Mouse (Mus musculus): Measurements from ENCODE around the gene Pik3ap1. TPM values are rescaled to one million over a fixed set of nuclear protein-coding genes. Genes with fewer than 3 reads are reported as not detected.

Pik3ap1 gene
- polyA plus RNA-seq, 2 experiments, result 1.8 to 3.1 TPM

GRCm38 (mm10) chr19:41417995-41418394 lies 33.1 kb upstream of the Pik3ap1 start:
- 63% methylated on average over 5 of the region's 5 CpGs for WGBS
- no peak for DNase-seq (ENCODE audit: low spot score)

GRCm38 (mm10) chr19:41416201-41416600 lies 31.3 kb upstream of the Pik3ap1 start:
- H3K36me3 ChIP-seq (ENCODE audit: control insufficient read depth, insufficient read depth, low read length), result no peaks in the 10 kb centered on the region
- H3K4me1 ChIP-seq (ENCODE audit: control insufficient read depth, insufficient read depth, low read length), result no peaks in the 10 kb centered on the region
- no peak for TF ChIP-seq POLR2A (IDR thresholded peaks at IDR 0.05; ENCODE audit: borderline replicate concordance, extremely low read depth, insufficient read depth, insufficient read length)
- 40% methylated on average over 10 of the region's 10 CpGs for whole genome bisulfite sequencing
- no peak for DNase-seq (ENCODE audit: low spot score)
- H3K4me2 ChIP-seq (replicated peaks; ENCODE audit: low read depth, low read length, severe bottlenecking), result no peak overlapping the region
- H3K27me3 ChIP-seq (ENCODE audit: control insufficient read depth, insufficient read depth, low read length), result no peaks in the 10 kb centered on the region
- H3K4me3 ChIP-seq (replicated peaks; ENCODE audit: low read length), result no peak overlapping the region
- H3K9ac ChIP-seq (ENCODE audit: low read depth, low read length, severe bottlenecking), result no peak overlapping the region
- H3K9me3 ChIP-seq (ENCODE audit: control insufficient read depth, low read length), result no peaks in the 10 kb centered on the region
- H3K27ac ChIP-seq (replicated peaks; ENCODE audit: low read depth, low read length), result no peak overlapping the region
- no peak for ATAC-seq (ENCODE audit: low FRiP score, low read depth)

More at GRCm38 (mm10) chr19:41417995-41418394, 33.1 kb upstream of the Pik3ap1 start:
- H3K9me3 ChIP-seq (ENCODE audit: control insufficient read depth, low read length), result no peaks in the 10 kb centered on the region
- no peak overlapping the region for H3K4me3 ChIP-seq (replicated peaks; ENCODE audit: low read length)
- H3K36me3 ChIP-seq (ENCODE audit: control insufficient read depth, insufficient read depth, low read length), result no peaks in the 10 kb centered on the region
- H3K4me2 ChIP-seq (replicated peaks; ENCODE audit: low read depth, low read length, severe bottlenecking), result no peak overlapping the region
- H3K27ac ChIP-seq (replicated peaks; ENCODE audit: low read depth, low read length), result no peak overlapping the region
- no peak for TF ChIP-seq POLR2A (IDR thresholded peaks at IDR 0.05; ENCODE audit: borderline replicate concordance, extremely low read depth, insufficient read depth, insufficient read length)
- H3K4me1 ChIP-seq (ENCODE audit: control insufficient read depth, insufficient read depth, low read length), result no peaks in the 10 kb centered on the region
- no peak overlapping the region for H3K9ac ChIP-seq (ENCODE audit: low read depth, low read length, severe bottlenecking)
- H3K27me3 ChIP-seq (ENCODE audit: control insufficient read depth, insufficient read depth, low read length), result no peaks in the 10 kb centered on the region
- ATAC-seq (ENCODE audit: low FRiP score, low read depth), result no peak

GRCm38 (mm10) chr19:41402603-41403002 lies 17.7 kb upstream of the Pik3ap1 start:
- Histone ChIP-seq H3K27ac (replicated peaks; ENCODE audit: low read depth, low read length) (no peak overlapping the region), H3K4me2 (replicated peaks; ENCODE audit: low read depth, low read length, severe bottlenecking) (no peak overlapping the region), H3K9ac (ENCODE audit: low read depth, low read length, severe bottlenecking) (no peak overlapping the region), H3K4me3 (replicated peaks; ENCODE audit: low read length) (no peak overlapping the region), H3K36me3 (ENCODE audit: control insufficient read depth, insufficient read depth, low read length) (no peaks in the 10 kb centered on the region), H3K27me3 (ENCODE audit: control insufficient read depth, insufficient read depth, low read length) (no peaks in the 10 kb centered on the region), H3K4me1 (ENCODE audit: control insufficient read depth, insufficient read depth, low read length) (no peaks in the 10 kb centered on the region), H3K9me3 (ENCODE audit: control insufficient read depth, low read length) (no peaks in the 10 kb centered on the region)
- ATAC-seq (ENCODE audit: low FRiP score, low read depth) (no peak), DNase-seq (ENCODE audit: low spot score) (no peak)
- TF ChIP-seq POLR2A (IDR thresholded peaks at IDR 0.05; ENCODE audit: borderline replicate concordance, extremely low read depth, insufficient read depth, insufficient read length), result no peak
- WGBS, result 80% methylated on average over 8 of the region's 8 CpGs

DNA sequence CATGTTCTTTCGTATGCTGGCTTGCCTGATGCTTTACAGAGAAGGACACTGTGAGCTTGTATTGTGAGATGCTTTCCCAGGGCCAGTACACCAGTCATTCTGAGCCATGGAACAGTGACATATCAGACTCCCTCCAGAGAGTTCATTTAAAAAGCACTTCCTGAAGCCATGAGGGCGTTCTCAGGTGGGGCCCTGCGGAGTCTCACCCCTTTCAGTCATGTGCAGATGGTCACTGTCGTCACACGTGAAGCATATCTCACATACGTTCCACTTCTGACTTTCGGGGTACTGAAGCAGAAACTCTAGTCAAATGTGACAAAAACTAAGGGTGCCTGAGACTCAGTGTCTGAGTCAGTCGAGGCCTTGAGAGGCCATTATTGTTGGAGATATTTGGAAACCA lies 6.0 kb upstream of the Pik3ap1 start:
- Histone ChIP-seq H3K36me3 (ENCODE audit: control insufficient read depth, insufficient read depth, low read length) (no peaks in the 10 kb centered on the region), H3K27me3 (ENCODE audit: control insufficient read depth, insufficient read depth, low read length) (no peaks in the 10 kb centered on the region), H3K27ac (replicated peaks; ENCODE audit: low read depth, low read length) (no peak overlapping the region), H3K4me2 (replicated peaks; ENCODE audit: low read depth, low read length, severe bottlenecking) (no peak overlapping the region), H3K4me1 (ENCODE audit: control insufficient read depth, insufficient read depth, low read length) (no peaks in the 10 kb centered on the region), H3K9ac (ENCODE audit: low read depth, low read length, severe bottlenecking) (no peak overlapping the region), H3K4me3 (replicated peaks; ENCODE audit: low read length) (no peak overlapping the region), H3K9me3 (ENCODE audit: control insufficient read depth, low read length) (no peaks in the 10 kb centered on the region)
- DNase-seq (ENCODE audit: low spot score), result no peak
- no peak for TF ChIP-seq POLR2A (IDR thresholded peaks at IDR 0.05; ENCODE audit: borderline replicate concordance, extremely low read depth, insufficient read depth, insufficient read length)
- 81% methylated on average over 8 of the region's 8 CpGs for WGBS
- ATAC-seq (ENCODE audit: low FRiP score, low read depth), result no peak

GRCm38 (mm10) chr19:41389351-41389750 lies 4.4 kb upstream of the Pik3ap1 start:
- 30% methylated on average over 6 of the region's 6 CpGs for WGBS
- H3K36me3 ChIP-seq (ENCODE audit: control insufficient read depth, insufficient read depth, low read length), result no peaks in the 10 kb centered on the region
- H3K9ac ChIP-seq (ENCODE audit: low read depth, low read length, severe bottlenecking), result no peak overlapping the region
- no peaks in the 10 kb centered on the region for H3K9me3 ChIP-seq (ENCODE audit: control insufficient read depth, low read length)
- no peak overlapping the region for H3K27ac ChIP-seq (replicated peaks; ENCODE audit: low read depth, low read length)
- peaks cover 10% of the 10 kb centered on the region for H3K27me3 ChIP-seq (ENCODE audit: control insufficient read depth, insufficient read depth, low read length)
- H3K4me1 ChIP-seq (ENCODE audit: control insufficient read depth, insufficient read depth, low read length), result peaks cover 5% of the 10 kb centered on the region
- no peak overlapping the region for H3K4me2 ChIP-seq (replicated peaks; ENCODE audit: low read depth, low read length, severe bottlenecking)
- DNase-seq (ENCODE audit: low spot score) (no peak), ATAC-seq (ENCODE audit: low FRiP score, low read depth) (no peak)
- no peak overlapping the region for H3K4me3 ChIP-seq (replicated peaks; ENCODE audit: low read length)
- no peak for TF ChIP-seq POLR2A (IDR thresholded peaks at IDR 0.05; ENCODE audit: borderline replicate concordance, extremely low read depth, insufficient read depth, insufficient read length)

GRCm38 (mm10) chr19:41388242-41388641 lies 3.3 kb upstream of the Pik3ap1 start:
- no peak for ATAC-seq (ENCODE audit: low FRiP score, low read depth)
- no peak for TF ChIP-seq POLR2A (IDR thresholded peaks at IDR 0.05; ENCODE audit: borderline replicate concordance, extremely low read depth, insufficient read depth, insufficient read length)
- no peaks in the 10 kb centered on the region for H3K36me3 ChIP-seq (ENCODE audit: control insufficient read depth, insufficient read depth, low read length)

More at GRCm38 (mm10) chr19:41388242-41388641, 3.3 kb upstream of the Pik3ap1 start:
- H3K4me2 ChIP-seq (replicated peaks; ENCODE audit: low read depth, low read length, severe bottlenecking), result no peak overlapping the region
- H3K27me3 ChIP-seq (ENCODE audit: control insufficient read depth, insufficient read depth, low read length), result peaks cover 11% of the 10 kb centered on the region
- H3K9me3 ChIP-seq (ENCODE audit: control insufficient read depth, low read length), result no peaks in the 10 kb centered on the region
- H3K4me1 ChIP-seq (ENCODE audit: control insufficient read depth, insufficient read depth, low read length), result peaks cover 5% of the 10 kb centered on the region
- no peak overlapping the region for H3K9ac ChIP-seq (ENCODE audit: low read depth, low read length, severe bottlenecking)
- H3K4me3 ChIP-seq (replicated peaks; ENCODE audit: low read length), result no peak overlapping the region
- DNase-seq (ENCODE audit: low spot score), result no peak
- whole genome bisulfite sequencing, result 65% methylated on average over 7 of the region's 7 CpGs
- H3K27ac ChIP-seq (replicated peaks; ENCODE audit: low read depth, low read length), result no peak overlapping the region
